Mouse (Mus musculus) CH12F3 (cell line): ENCODE measurements around the gene Tnfsf12.

Experiments
- in situ Hi-C: fragments of 300-500 bp; cut with MboI; formaldehyde crosslinking; loops from 2 replicates; pipeline ENCODE4 v1.14.3; 2020; ENCODE audit warnings: low sequenced_read_pairs

The Tnfsf12 gene

GRCm38 (mm10) chr11:69656617-69657461 is 38.8 kb downstream of the Tnfsf12 start:
- in situ Hi-C loops = no loop called here

- in situ Hi-C loops = no loop called here
Measured at GRCm38 (mm10) chr11:69656065-69656455, 39.6 kb downstream of the Tnfsf12 start.

GRCm38 (mm10) chr11:69655264-69656064 is 40.2 kb downstream of the Tnfsf12 start, which contains the start of gene Sox15:
Gene Sox15, plus strand, starts transcription at chr11:69655314.
- in situ Hi-C loops = no loop called here

GRCm38 (mm10) chr11:69654760-69655159 is 40.9 kb downstream of the Tnfsf12 start:
- in situ Hi-C loops = no loop called here

DNA sequence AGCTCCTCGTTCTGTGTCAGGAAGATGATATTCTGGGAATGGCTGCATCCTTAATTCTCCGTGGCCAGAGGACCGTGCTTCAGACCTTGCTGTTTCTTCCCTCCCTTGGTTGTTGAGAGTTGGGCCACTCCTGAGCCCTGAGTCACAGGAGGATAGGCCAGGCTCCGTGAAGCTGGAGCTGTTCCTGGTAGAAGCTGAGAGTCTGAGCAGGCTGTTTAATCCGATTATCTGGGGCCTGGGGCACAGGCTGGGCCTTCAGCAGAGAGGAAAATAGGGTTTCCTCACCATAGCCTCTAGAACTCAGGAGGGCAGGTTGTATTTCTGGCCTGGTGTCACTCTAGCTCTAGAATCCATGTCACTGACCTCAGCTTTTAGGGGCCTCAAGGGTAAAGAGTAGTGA is 42.2 kb downstream of the Tnfsf12 start:
- in situ Hi-C loops = no loop called here

- in situ Hi-C loops = no loop called here
Measured at GRCm38 (mm10) chr11:69645860-69646259, 49.8 kb downstream of the Tnfsf12 start.
